Mouse (Mus musculus): ENCODE measurements around the gene Naa60.

The Naa60 gene

GRCm38 (mm10) chr16:3891621-3892295 is 19.6 kb downstream of the Naa60 start:
- no peak for DNase-seq (ENCODE audit: low spot score)

- DNase-seq (ENCODE audit: low spot score): no peak
Observed at GRCm38 (mm10) chr16:3893739-3894138, 21.6 kb downstream of the Naa60 start.

GRCm38 (mm10) chr16:3895173-3895792 is 23.1 kb downstream of the Naa60 start:
- no peak for DNase-seq (ENCODE audit: low spot score)

GRCm38 (mm10) chr16:3896046-3896445 is 23.9 kb downstream of the Naa60 start:
- no peak for DNase-seq (ENCODE audit: low spot score)

GRCm38 (mm10) chr16:3896553-3896952 is 24.4 kb downstream of the Naa60 start:
- DNase-seq (ENCODE audit: low spot score): no peak

- DNase-seq (ENCODE audit: low spot score): no peak
Observed at GRCm38 (mm10) chr16:3907471-3907870, 35.3 kb downstream of the Naa60 start.

GRCm38 (mm10) chr16:3908537-3909111 is 36.4 kb downstream of the Naa60 start, which contains the start of the genes 1700037C18Rik and Cluap1:
TSS of gene 1700037C18Rik (minus strand) at chr16:3908689.
TSS of gene Cluap1 (plus strand) at chr16:3908801.
- peak; percentile 92 for DNase-seq (ENCODE audit: low spot score)

- no peak for DNase-seq (ENCODE audit: low spot score)
Observed at GRCm38 (mm10) chr16:3909118-3909517, 36.9 kb downstream of the Naa60 start.

- no peak for DNase-seq (ENCODE audit: low spot score)
Observed at GRCm38 (mm10) chr16:3920756-3921155, 48.6 kb downstream of the Naa60 start.

- DNase-seq (ENCODE audit: low spot score): no peak
Observed at GRCm38 (mm10) chr16:3923515-3923914, 51.3 kb downstream of the Naa60 start.

GRCm38 (mm10) chr16:3923966-3924365 is 51.8 kb downstream of the Naa60 start:
- DNase-seq (ENCODE audit: low spot score): no peak

GRCm38 (mm10) chr16:3928582-3928981 is 56.4 kb downstream of the Naa60 start:
- no peak for DNase-seq (ENCODE audit: low spot score)

- DNase-seq (ENCODE audit: low spot score): no peak
Observed at GRCm38 (mm10) chr16:3929151-3929550, 57.0 kb downstream of the Naa60 start.

GRCm38 (mm10) chr16:3933536-3933935 is 61.4 kb downstream of the Naa60 start:
- no peak for DNase-seq (ENCODE audit: low spot score)

- DNase-seq (ENCODE audit: low spot score): no peak
Observed at GRCm38 (mm10) chr16:3934091-3934490, 61.9 kb downstream of the Naa60 start.

- no peak for DNase-seq (ENCODE audit: low spot score)
Observed at GRCm38 (mm10) chr16:3934701-3935100, 62.5 kb downstream of the Naa60 start.

- no peak for DNase-seq (ENCODE audit: low spot score)
Observed at GRCm38 (mm10) chr16:3951141-3951540, 79.0 kb downstream of the Naa60 start.

Measured in ovary, adult 18-20 months (tissue).